Mouse (Mus musculus) adipocyte (in vitro differentiated cells): ENCODE results near the gene Adgrv1.

ENCODE experiments used
- DNase-seq: peaks from one replicate; pipeline ENCODE4 v3.0.0-alpha.2; 2016; ENCODE audit warnings: low spot score

The Adgrv1 gene

DNA sequence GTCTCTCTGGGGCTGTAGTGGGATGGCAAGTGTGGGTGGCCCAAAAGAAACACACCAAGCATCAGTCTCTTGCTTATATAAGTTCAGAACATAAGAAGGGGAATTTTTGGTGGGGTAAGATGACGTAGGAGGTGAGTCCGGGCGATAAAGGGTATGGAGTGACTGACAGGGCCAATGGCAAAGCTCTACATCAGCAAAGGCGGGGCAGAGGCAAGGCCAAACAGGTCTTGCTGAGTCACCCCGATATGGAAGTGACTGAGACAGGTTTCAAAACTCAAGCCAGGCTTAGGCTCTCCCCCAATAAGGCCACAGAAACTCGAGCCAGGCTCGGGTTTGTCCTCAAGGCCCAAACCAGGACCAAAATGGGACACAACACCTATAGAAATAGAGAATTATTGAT lies 394.1 kb downstream of the Adgrv1 start:
- DNase-seq, result no peak

DNA sequence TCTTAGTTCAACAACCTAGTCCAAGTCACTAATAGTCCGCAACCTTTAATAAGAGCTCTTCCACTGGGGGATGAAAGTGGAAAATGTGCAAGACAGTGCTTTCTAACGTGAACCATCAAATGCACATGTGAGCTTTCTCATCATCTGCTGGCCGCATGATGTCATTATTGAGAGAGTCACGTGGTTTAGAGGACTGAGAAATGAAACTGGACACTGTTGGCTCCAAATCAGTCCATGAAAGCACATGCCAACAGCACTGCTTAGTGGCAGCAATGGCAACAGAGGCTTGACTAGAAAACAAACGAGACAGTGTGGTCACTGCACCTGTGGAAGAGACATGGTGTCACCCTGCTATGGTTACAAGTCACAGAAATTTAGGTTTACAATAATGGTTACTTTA lies 395.0 kb downstream of the Adgrv1 start:
- DNase-seq, result no peak

DNA sequence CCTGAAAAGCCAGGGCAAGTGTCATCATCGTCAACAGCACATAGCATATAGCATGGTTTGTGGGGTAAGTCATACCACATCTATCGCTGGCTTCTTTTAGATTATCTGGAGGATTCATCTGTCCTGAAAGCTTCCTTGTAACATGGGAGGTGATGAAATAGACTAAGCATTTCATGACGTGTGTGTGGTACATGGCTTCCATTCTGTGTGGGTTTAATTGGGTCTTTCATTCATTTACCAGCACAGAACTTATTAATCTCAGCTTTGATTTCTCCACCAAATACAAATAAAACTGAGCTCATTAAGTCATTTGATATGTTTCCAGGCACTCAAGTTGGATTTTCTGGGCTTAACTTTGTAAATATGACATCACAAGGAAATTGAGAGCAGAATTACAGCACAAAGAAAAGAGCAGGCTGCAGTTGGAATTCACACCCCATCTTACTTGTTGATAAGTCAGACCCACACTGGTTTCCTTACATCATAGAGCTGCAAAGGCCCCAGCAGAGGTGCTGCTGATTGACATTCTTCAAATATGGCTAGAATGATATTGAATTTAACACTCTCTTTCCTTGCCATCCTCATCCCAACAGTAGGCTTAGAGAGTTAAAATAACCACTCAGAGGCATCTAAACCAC lies 396.1 kb downstream of the Adgrv1 start:
- no peak for DNase-seq

DNA sequence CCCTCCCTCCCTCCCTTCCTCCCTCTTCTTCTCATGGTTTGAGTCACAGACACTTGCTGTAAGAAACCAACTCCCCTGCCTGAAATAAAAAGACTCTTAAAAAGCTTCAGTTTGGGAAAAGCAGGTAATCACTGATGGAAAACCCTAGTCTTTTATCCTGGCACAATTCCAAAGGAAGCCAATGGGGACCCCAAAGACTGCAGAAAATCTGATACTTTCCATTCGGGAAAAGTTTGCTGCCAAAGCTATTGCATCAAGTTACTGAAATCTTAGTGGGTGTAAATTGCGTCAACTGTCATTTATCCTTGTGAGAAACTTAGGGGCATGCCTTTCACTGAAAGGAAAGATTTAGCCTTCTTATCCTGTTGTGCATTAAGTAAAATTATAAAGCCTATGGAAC lies 398.9 kb downstream of the Adgrv1 start:
- no peak for DNase-seq

DNA sequence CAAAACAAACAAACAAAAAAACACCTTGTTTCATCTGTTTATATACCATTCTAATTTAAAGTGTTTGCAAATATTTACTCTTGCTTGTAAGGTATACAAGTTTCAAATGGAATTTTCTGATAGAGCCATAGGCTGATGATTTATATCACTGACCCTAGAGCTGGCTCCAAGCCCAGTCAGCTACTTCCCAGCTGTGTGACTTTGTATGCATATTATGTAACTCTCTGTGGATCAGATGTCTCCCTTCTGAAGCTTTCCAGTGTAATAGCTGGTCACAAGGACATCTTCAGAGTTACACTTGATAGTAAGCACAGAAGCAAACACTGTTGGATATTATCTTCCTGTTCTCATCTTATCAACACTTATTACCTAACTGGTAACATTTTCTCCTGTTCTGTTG lies 400.1 kb downstream of the Adgrv1 start:
- DNase-seq, result peak; percentile 24

DNA sequence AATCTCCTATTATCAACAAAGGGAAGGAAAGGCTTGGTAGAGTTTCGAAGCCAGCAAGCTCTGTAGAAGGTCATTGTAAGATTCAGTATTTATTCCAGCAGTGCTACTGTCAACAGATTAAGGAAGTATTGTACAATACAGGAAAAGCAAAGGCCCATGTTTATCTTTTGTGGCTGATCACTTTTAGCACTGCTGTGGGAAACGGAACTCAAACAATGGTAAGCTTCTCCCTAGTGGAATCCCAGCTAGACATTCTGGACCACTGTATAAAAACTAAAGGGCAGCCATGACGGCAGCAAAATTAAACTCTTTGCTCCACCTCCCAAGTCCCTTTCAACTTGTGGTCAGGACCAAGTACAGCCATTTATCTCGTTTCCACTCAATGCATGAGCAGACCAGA lies 402.8 kb downstream of the Adgrv1 start:
- no peak for DNase-seq

DNA sequence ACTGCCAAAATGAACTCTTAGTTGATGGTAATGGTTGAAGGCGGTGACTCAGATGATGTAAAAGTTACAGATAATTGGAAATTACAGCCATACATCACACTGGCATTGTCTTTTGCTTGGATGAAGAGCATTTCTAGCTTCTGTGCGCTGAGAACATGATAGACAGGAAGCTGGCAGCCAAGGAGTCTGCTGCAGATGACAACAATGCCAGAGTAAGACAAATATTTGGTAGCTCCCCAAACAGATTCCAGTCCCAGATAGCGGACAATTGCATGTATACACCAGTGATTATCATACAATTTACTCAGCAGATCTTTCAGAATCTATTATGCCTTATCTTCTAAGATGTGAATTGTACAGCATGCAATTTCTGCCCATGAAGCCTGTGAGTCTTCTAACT lies 409.2 kb downstream of the Adgrv1 start:
- DNase-seq, result no peak

DNA sequence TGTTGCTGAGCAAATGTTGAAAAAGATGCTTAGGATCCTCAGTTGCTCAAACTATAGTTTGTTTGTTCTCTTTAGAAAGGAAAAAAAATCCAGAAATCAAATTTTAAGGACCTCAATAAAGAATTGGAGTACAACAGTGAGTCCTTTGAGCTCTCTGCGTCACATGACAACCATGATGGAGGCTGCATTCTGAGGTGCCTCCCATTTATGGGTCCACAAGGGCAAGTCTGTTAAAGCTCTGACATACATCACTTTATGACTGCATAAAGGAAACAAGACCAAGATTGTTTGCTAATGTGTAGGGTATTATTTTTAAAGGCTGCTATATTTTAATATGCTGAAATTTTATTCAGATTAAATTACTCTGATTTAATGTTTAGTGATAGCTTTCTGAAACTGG lies 410.6 kb downstream of the Adgrv1 start:
- no peak for DNase-seq

DNA sequence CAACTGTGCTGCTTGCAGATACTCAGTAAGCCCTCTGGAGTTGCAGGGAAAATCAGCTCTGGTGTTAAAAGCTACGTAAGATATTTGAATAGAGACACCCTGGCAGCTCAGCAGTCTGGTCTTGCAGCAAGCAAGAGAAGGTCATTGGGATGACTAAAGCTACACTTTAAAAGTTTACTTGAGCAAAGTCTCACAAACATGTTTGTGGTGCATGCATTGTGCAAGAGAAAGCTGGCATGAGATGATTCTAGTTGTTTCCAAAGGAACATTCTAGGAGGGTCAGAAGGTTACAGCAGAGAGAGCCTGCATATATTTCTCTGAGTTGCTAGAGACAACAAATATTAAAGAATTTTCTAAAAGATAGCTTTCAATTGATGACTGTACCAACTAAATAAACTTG lies 421.5 kb downstream of the Adgrv1 start:
- peak; percentile 42 for DNase-seq

DNA sequence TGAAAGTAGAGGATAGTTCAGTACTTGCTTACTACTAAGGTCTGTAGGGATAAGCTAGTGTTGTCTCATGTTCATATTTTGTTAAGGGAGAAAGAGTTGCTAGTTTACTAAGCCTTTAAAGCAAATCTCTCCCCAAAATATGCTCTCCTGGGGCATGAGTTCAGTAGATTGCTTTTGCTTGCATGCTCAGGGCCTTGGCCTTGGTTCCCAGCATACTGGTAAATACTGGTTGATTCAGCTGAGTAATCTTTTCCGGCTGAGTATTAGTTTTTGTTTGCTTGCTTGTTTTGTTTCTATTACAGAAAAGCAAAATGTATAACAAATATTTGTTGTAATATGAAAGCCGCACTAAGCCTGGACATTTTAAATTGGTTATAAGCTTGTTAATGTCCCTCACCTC lies 422.4 kb downstream of the Adgrv1 start:
- no peak for DNase-seq

DNA sequence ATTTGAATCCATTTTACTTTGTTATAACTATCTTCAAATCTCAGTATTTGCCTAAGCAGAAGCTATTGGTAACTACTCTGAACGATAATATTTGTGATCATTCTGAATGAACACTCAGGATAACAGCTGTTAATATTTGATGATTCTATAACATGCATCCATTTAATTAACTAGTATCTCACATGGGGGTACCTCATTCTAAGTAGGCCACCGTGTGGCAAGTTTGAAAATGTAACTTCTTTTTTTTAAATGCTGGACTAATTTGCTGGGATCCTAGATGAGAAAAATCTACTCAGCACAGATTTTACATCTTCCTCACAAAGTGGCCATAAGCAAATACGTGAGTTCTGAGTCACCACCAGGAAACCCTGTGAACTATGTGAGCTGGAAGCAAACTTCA lies 423.1 kb downstream of the Adgrv1 start:
- no peak for DNase-seq

DNA sequence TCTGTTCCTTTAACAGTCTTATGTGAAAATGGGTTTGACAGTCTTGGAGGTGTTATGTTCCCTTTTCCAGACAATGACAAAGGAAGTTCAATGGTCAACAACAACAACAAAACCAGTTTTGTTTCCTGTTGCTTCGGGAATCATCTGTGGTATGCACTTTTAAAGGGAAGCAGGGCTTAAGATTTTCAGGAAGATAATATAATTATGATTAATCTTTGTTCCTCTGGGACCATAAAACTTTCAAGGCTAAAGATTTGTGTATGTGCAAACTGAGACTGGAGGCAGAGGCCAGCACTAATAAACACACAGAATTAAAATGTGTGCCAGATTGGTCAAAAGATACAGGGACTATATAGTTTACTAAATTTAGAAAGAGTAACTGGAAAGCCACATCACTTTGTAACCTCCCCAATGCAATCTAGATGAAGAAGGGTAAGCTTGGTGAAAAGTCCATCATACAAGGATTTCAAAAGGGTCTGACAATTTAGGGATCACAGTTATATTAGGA lies 424.8 kb downstream of the Adgrv1 start:
- DNase-seq, result no peak

DNA sequence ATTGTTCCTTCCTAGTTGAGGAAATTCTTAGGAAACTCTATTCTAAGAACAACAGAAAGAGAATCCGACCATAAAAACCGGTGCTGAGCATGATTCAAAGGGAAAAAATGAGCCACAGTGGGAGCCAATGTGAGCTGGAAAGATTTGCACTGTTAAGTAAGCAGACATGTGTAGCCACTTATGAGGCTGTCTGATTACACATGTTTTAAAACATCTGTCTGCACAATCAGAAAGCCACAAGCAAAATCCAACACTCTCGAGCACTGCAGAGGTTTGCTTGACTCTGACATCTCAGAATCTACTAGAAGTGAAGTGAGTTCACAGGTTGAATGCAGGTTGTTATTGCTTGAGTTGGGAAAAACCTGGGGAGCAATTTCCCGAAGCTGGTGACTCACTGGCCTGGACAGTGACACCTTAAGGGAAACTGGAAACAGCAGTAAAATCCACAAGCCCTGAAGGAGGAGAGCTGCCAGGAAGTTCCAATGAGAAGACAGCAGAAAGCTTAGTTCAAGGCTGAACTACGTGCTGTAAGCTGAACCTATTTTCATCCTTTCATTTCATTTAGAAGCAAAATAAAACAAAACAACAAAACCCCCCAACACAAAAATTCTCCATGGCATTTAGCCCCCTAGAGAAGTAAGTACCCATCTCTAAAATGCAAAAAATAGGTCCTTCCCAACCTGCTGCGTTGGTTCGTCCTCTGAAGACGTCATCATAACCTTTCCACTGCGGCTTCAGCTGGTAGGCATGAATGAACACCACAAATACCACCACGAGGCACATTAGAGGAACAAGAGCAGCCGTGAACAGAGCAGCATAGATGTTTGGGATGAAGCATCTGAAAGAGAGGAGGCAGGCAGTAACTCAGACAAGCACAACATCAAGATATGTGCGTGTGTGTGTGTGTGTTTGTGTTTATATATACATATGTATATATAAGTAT lies 450.7 kb downstream of the Adgrv1 start:
- DNase-seq, result no peak

DNA sequence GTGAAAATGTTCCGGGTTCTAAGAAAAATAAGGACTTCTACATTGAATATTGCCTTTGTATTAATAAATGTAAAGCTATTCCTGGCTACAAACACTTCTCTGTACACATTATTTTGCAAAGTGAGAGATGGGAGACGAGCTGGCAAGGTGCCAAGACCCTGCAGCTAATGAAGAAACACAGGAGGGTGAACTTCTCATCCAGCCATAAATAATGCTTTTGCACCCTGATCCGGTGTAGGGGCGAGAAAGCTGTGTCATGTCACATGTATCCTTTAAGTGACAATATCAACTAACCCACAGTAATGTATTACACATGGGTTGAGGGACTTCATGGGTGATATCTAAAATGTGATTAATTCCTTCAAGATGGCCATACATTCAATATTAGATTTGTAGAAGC lies 451.5 kb downstream of the Adgrv1 start:
- DNase-seq, result no peak

DNA sequence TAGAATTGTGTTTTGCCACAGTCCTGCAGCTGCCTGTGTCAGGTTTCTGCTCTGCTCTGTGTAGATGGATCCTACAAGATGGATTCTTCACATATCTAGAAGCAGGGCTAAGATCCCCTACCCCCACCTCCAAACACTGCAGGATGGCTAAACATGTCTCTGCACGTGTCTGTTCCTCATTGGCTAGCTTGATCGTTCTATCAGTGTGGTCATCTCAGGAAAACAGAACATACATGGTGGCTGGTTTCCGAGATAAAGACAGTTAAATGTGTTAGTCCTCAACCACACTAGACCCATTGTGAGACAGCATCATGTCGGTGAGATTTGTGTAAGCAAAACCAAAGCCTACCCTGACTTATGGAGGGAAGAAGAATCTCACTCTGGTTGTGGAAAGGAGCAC lies 456.1 kb downstream of the Adgrv1 start:
- no peak for DNase-seq

DNA sequence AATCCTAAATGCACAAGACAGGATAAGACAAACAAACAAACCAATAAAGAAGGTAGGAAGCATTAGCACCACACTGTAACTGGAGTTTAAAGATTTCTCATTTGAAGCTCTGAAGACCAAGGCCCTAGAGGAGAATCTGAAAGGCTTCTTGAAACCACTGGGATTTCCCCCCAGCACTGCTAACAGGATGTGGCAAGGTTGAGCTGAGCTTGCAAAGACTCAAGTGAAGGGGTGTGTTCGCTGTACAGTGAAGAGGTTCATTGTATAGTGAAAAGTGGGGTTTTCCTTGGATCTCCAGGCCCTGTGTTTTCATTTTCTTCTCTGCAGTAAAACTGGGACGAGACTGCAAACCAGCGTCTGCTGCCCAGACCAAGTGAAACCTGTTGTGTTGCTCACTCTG lies 456.9 kb downstream of the Adgrv1 start:
- no peak for DNase-seq

DNA sequence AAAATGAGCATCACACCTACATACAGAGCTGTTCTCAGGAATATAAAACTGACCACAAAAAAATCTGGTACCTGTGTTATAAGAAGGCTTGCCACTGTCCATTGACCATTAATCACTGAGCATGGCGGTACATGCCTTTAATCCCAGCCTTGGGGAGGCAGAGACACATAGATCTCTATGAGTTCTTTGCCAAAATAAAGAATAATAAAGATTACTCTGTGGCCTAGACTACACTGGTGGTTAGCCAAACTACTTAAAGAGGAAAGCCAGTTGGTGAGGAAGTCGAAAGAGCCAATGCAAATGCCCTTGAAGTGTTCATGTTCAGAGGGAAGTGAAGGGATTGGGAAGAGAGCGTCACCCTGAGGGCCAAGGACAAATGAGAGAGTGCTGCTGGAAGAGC lies 461.8 kb downstream of the Adgrv1 start:
- DNase-seq, result no peak

DNA sequence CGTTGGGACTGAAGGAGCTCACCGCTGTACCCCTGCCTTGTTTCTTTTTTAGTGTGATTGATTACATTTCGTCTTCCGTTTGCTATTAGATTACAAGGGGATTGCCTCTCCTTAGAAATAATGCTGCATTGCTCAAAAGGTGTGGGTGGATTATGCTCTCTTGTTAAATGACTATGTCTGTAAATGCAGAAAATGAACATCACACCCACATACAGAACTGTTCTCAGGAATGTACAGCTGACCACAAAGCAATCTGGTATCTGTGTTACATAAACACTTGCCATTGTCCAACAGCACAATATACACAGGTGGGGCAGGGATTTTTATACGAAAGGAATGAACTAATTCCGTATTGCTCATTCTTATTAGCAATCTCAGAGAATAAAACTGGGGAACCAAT lies 465.5 kb downstream of the Adgrv1 start:
- no peak for DNase-seq

DNA sequence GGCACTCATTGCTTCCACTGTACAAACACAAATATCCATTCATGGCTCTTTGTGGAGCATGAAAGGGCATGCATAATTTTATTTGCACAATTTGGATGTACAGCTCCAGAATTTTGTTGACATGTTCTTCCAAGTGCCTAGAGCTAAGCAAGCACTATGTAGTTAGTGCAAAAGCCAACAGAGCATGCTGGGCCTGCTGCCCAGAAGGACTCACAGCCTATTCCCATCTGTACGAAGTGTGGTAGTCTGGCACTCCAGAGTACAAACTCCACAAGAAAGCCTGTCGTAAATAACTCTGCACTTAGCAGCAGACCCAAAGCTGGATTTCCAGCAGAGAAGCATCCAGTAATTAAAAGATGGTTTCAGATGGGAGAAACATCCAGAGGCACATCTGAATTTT lies 473.1 kb downstream of the Adgrv1 start:
- DNase-seq, result peak; percentile 60

DNA sequence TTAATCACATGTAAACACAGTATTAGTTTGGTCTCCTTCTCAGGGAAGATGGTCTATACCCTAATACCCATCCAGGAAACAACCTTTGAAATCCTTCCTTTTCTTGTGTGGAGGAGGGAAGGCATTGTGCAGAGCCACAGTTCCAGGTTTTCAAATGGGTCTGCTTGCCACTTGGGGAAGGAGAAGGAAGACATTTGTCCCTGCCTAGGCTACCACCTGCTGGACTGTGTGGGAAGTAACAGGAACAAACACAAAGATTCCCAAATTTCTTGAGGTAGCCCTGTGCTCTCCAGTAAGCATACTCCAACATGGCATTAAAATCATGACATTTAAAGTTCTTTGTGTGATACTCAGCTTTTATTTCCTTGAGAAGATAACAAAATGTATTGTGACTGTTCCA lies 477.6 kb downstream of the Adgrv1 start:
- DNase-seq, result peak; percentile 84

DNA sequence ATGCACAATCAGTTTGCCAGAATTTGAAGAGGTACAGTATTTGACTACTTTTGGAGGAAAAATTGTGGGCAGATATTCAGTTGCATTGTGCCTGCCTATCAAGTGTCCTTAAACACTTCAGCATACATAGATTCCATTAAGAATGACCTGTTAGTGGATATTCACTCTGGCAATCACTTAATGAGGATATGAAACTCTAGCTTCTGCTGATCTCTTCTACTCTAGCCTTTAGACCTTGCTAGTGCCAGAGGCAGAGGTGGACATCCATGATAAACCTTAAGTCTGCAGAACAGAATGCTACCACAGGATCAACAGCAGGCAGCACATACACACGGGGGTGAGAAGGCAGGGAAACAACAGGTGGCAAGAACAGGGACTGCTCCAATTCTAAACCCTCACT lies 488.5 kb downstream of the Adgrv1 start:
- DNase-seq, result no peak

DNA sequence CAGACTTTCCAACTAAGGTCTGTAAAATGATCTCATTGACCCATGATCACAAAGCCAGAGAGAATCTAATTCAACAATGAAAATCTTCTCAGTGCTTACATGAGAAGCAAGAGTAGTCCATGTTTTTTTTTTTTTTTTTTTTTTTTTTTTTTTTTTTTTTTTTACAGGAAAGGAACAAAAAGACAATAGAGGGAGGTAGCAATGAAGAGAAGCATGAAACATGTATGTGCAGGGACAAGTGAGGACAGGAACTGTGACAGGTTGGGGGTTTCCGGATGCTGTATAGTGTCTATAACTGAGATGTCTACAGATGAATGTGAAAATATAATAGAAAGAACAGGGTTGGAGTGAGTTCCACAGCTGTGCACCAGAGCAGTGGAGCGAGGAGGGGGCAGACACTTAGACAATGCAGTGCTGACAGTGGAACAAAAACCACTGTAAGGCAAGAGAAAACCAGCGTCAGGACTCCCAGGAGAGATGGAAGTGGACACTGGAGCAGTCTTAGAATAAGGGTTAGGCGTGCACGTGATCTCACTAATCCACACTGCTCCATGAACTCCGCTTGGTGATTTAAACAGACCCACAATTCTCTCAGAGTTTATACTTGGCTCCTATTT lies 490.6 kb downstream of the Adgrv1 start:
- DNase-seq, result no peak
